Mouse (Mus musculus): Measurements from ENCODE around the gene Trim63.
"Not testable (repeated sequence)": the region's sequence is repeated elsewhere in the genome, so short reads cannot be mapped to it uniquely, and the experiment has no call there.

The Trim63 gene

DNA sequence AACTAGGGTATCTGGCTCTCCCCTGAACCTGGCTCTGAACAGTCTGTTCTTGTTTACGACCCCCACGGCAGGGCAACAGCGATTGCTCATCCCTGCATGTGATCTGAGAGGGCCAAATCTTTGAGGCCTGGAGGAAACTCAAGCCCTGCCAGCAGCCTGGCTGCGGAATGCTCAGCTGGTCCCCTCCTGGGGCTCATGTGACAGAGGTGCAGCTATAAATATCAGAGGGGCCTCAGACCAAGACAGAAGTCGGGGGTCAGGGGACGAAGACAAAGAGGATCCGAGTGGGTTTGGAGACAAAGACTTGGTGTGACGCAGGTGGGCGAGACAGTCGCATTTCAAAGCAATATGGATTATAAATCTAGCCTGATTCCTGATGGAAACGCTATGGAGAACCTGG, at the start of gene Trim63:
Trim63 (plus strand) TSS at position 245 of the 400 bp plus-strand sequence.
- no peak for DNase-seq

DNA sequence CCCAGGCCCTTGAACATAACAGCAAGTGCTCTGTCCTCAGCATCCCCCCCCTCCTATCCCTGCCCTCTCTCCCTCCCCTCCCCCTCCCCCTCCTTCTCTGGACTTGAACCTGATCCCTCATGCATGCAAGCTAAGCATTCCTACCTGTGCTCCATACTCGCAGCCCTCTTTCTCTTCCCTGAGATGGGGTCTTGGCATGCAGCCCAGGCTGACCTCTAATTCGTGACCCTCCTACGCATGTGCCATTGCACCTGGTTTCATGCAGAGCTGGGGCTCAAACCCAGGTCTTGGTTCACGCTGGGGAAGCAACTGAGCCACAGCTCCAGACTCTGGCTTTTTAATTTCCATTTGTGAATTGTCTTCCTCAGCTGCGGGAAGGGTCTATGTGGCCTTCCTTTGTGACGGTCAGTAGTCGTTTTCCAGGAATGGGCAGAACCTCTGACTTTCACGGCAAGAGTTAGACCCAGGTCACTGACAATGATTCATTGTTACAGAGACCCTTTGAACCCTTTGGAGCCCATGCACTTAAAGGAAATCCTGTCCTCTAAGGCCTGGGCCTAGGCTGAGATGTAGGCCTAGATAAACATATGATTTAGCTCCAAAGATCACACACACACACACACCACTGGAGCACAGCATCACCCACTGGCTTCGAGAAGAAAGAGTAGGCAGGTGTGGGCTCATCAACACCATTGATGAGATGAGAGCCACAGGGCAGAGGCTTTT, 48.9 kb upstream of the Trim63 start:
- DNase-seq: no peak

DNA sequence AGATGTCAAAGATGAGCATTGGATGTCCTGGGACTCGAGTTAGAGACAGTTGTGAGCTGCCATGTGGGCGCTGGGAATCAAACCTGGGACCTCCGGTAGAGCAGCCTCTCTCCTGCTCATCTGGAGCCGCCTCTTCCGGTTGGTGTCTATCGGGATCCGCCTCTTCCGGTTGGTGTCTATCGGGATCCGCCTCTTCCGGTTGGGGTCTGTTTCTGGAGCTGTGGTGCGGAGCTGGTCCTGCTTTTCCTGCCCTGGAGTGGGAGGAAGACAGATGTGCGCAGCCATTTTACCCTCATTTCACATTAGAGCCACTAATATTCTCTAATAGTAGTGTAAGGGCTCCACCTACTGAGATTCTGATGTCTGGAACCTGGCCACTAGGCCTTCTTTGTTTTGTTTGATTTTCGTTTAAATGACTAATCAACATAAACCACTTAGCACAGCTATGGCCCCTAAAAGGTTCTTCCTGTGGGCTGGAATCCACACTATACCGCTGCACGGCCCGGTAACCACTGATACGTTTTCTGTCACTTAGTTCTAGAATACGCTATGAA, 46.7 kb upstream of the Trim63 start:
- no peak for DNase-seq

DNA sequence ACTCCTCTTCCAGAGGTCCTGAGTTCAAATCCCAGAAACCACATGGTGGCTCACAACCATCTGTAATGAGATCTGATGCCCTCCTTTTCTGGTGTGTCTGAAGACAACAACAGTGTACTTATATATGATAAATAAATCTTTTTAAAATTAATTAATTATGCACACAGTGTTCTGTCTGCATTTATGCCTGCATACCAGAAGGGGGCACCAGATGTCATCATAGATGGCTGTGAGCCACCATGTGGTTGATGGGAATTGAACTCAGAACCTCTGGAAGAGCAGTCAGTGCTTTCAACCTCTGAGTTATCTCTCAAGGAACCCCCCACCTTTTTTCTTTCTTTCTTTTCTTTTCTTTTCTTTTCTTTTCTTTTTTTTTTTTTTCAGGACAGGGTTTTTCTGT, 45.3 kb upstream of the Trim63 start:
- not testable (repeated sequence) for DNase-seq

DNA sequence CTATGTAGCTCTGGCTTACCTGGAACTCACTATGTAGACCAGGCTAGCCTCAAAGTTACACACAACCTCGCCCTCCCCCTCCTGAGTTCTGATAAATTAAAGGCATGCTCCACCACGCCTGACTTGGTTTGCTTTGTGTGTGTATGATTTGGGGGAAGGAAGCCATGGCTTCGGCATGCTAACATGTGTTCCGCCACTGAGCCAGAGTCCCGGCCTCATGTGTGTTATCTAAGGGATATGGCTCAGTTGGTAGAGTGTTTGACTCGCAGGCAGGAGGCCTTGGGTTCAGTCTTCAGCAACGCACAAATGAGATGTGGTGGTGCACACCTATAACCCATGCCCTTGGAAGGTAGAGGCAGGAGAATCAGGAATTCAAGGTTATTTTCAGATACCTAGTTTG, 42.9 kb upstream of the Trim63 start:
- no peak for DNase-seq

DNA sequence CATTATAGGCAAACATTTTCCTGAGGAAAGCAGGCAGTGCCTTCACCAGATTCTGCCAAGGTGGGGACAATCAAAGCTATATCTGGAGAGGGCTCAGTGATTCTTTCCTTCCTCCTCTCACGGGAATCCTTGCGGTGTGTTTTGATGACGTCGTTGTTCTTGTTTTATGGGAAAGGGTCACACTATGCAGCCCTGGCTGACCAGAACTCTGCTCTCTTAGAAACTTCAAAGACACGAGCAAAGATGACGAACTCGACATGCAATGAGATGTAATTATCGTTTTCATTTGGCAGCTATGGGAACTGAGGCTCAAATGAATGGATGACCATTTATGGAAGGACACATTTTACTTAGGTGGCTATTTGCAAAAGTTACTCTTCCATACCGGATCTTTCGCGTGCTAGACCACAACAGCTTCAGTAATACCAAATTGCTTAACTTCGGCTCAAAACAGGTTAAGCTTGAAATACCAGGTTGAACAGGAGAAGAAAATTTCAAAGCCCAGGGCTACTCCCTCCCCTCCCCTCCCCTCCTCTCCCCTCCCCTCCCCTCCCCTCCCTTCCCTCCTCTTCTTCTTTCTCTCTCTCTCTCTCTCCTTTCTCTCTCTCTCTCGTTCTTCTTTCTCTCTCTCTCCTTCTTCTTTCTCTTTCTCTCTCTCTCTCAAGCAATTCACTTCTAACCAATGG, 42.0 kb upstream of the Trim63 start:
- no peak for DNase-seq

DNA sequence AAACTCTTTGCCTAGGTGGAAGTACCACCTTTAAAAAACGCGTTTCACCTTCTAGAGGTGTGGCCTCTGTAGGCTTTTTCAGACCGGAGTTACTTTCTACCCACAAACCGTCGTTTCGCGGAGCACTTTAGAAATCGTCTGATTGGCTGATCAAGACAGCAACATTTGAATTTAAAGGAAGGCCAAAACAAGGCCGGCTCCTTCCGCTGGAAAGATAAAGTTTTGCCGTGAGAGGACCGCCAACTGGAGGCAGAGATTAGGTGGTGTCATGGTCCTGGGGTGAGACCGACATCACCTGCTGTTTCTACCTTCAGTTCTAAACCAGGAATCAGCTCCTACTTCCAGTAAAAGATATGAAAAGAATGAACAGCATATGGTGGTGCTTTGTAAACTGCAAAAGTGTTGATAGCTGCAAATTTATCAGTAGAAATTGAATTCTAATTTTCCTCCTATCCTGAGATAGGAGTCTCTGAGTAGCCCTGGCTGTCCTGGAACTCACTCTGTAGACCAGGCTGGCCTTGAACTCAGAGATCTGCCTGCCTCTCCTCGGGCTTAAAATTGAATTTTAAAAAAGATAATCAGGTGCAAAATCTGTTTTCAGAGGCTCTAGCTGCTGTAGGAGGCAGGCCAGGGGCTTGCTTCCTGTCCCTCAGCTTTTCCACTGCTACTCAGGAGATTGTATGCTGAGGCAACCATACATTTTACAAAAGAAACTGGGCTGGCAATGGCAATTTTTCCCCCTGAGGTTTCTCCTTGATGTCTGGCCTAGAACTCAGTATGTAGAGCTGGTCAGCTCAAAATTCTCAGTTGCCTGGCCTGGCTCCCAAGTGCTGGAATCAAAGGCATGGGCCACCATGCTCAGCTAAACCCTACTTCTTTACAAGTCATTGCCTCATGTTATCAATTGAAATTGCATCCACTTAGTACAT, 41.2 kb upstream of the Trim63 start:
- peak; percentile 66 to 77 for DNase-seq

DNA sequence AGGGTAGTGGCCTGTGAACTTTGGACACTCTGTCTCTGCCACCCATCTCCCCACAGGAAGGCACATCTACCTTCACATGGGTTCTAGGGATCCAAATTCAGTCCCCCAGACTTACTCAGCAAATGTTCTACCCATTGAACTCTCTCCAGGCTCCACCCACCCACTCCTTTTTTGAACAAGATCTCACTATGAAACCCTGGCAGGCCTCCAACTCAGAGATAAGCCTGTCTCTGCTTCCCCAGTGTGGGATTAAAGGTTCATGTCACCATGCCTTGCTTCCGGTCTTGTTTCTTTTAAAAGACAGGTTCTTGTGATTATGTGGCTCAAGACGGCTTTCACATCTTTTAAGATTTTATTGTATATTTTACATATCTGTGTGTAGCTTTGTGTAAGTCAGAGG, 30.0 kb upstream of the Trim63 start:
- DNase-seq: no peak

DNA sequence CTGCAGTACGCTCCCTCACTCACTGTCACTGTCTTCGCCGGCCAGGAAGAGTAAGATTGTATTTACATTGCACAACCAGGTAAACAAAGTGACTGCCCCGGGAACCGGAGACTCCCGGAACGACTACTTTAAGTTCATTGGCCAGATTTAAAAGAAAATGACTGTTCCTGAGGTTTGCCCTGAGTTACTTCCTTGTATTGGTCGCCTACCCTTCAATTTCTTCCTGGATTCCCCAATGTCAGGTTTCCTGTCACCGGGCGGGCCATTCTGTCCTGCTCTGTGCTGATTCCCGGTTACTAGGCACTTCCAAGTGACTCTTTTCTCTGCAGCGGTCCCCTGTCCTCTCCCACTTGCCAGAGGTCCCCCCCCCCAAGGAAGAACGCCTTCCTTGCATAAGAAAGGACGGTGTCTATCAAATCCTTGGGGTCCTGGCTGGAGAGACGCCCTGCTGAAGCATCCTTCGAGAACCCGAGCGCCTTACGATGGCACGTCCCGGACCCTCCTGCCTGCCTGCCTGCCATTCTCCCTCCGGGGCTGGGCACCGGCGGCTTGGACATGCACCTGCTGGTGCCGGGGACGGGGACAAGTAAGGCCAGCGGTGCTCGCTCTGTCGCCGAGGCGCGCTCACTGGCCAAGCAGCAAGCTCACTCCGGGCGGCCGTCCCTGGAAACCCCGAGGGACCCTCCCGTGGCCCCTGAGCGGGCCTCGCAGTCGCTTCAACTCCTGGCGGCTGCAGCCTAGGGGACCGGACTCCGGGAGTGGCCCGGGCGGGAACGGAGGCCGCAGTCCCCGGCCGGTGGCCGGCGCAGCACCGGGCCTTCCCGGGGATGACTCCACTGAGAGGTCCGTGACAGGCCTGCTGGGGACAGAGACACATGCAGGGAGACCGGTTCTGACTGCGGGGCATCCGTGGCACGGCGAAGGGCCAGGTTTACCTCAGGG, 28.4 kb upstream of the Trim63 start:
- no peak for DNase-seq

DNA sequence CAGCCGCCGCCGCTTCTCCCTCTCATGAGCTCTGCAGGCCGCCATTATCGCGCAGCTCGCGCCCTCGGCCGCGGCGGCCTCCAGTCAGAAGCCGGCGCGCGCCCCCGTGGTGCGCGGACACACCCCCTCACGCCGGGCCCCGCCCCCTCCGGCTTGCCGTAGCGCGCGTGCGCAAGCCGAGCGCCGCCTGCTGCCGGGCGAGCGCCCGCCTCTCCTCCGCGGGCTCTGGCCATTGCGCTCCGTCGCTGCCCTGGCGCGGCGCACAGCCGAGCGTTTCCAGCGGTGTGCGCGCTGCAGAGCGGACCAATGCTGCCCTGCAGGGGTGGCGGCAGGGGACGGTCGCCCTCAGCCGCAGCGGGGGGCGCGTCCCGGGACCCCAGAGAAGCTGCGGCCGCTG, 27.8 kb upstream of the Trim63 start:
- DNase-seq: peak; percentile 96 to 98

DNA sequence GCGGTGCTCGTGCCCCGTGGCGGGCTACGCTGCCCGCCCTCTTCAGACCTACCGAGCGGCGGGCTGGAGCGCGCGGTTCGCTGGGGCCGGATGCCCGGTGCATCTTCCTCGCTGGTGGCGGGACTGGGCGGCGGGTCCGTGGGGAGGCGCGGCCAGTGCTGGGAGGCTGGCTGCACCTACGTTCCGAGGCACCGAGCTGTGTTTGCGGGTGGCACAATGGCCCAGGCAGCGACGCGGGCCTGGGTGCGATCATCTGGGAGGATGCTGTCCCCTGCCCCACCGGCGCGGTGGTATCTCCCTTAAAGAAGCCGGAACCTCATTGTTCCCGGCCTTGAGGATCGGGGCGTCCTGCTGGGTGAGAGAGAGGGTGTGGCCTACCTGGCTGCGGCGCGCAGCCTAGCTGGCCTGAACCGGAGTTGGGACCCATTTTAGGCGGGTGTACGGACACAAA, 27.3 kb upstream of the Trim63 start, which contains the start of gene Pdik1l:
Pdik1l (minus strand) TSS at position 321 of the 451 bp plus-strand sequence.
- DNase-seq: peak; percentile 85 to 87

DNA sequence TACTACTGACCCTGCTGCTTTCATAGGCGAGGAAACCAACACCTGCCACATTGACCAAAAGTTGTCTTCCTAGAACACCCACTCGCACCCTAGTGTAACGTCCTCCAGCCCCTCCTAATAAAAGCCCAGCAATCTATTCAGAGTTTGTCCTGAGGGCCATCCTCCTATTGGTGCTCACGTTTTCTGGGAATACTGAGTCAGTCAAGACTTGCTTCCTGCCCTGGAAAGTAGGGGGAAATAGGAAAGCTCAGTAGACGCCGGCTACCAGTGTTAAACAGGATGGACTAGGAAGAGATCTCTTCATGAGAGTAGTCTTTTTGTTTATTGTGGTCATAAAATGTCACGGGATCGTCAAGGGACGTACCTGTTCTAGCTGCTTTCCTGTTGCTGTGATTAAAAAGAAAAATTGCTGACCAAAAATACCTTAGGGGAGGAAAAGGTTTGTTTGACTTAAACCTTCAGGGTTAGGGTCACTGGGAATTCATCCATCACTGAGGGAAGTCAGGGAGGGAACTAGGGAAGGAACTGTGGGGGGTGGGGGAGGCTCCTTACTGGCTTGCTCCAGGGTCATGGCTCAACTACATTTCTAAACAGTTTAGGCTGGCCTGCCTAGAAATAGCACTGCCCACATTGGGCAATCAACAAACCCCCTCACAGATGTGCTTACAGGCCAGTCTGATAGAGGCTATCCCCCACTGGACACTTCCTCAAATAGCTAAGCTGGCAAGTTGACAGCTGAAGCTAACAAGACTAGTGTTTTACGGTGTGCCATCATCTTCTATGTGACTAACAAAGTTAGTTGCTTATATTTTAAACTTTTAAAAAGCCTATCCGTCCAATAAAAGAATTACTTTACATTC, 26.3 kb upstream of the Trim63 start:
- no peak for DNase-seq

DNA sequence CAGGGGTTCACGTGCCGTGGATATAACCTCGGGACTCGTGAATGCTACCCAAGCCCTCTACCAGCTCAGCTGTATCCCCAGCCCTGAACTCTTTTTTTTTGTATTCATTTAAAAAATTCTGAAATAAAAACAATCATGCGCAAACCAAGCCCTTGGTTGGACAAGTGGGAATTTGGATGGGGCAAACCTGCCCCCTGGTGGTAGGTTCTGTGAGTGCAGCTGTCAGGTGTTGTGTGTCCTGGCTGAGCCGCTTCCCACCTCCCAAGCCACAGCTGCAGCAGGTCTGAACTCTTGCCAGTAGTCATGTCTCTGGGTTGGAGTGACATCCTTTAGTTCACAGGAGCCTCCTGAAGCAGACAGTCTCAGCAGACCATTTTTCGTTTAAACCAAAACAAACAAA, 22.9 kb upstream of the Trim63 start:
- DNase-seq: peak; percentile 71 to 80

DNA sequence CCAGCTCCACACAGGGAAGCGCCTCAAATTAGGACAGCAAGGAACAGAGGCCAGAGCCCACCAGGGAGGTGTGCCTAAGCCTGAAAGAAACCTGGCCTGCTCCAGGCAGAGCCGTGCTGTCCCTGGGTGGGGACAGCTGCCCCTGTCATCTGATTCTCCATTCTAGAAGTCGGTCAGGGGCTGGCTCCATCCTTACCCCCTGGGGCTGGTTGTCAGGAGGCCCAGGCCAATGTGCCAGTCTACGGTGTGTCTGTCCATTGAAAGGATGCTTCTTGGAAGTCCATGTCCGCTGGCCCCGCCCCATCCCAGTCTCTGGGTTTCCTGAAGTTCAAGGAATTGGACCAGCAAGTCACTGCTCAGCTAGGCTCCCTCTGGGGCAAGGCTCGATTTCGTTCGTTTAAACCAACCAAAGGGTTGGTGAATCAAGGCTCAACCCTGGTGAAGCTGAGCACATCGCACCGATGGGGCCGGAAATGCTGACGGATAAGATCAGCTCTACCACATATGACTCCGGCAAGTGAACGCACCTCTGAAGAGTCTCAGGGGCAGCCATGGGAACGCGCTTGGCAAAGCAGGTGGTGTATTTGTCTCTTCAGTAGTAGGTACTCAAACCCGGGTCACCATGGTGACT, 21.7 kb upstream of the Trim63 start:
- no peak for DNase-seq

DNA sequence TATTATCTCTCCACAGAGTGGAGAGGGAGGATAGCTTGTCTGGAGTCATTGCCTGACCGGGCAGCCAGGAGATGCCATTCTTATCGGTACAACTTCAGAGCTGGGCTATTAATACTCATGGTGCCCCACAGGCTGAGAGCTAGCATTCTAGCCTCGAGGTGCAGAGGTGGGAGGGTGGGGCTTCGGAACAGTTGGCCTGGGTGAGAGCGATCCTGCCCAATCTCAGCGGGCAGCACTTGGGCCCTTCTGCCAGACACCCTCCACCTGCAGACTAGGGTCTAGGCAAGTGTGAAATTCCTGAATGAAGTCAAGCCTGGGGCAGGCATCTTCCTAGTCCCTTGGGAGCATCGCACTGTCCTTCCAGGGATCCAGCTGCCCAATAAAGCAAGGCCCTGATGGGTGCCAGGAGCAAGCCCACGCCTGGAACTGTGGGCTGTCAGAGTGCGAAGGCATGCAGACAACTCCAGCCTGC, 21.2 kb upstream of the Trim63 start:
- no peak for DNase-seq

DNA sequence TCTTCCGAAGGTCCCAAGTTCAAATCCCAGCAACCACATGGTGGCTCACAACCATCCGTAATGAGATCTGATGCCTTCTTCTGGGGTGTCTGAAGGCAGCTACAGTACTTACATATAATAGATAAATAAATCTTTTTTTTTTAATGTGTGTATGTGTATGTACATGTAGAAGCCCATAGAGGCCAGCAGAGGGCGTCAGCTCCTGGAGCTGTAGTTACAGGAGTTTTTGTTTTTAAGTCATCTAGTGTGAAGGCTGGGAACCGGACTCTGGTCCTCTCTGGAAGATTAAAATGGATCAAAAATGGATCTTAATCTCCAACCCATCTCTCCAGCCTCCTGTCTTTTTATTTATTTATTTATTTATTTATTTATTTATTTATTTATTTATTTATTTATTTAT, 18.8 kb upstream of the Trim63 start:
- not testable (repeated sequence) for DNase-seq

DNA sequence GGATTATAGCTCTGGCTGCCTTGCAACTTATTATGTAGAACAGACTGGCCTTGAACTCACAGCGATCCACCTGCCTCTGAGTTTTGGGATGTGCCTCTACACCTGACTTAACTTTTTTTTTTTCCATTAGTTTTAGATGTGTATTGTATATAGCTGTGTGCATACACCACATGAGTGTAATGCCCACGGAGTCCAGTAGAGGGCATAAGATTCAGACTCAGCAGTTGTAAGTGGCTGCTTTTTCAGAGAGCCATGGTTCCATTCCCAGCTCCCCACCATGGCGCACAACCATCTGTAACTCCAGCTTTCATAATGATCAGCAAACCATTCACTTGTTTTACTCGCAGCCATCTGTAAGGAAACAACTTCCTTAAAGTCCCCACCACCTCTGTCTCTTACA, 18.4 kb upstream of the Trim63 start:
- no peak for DNase-seq

DNA sequence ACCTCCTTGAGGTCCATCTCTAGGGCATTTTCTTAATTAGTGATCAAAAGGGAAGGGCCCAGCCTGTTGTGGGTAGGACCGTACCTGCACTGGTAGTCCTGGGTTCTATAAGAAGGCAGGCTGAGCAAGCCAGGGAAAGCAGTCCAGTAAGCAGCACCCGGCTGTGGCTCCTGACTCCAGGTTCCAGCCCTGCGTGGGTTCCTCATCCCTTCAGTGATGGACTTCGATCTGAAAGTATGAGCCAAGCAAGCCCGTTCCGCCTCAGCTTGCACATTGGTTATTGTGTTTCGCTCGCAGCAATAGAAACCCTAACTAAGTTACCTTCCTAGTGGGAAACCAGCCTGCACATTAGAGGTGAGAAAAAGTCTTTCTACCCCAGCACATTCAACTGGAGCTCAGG, 17.6 kb upstream of the Trim63 start:
- DNase-seq: no peak

DNA sequence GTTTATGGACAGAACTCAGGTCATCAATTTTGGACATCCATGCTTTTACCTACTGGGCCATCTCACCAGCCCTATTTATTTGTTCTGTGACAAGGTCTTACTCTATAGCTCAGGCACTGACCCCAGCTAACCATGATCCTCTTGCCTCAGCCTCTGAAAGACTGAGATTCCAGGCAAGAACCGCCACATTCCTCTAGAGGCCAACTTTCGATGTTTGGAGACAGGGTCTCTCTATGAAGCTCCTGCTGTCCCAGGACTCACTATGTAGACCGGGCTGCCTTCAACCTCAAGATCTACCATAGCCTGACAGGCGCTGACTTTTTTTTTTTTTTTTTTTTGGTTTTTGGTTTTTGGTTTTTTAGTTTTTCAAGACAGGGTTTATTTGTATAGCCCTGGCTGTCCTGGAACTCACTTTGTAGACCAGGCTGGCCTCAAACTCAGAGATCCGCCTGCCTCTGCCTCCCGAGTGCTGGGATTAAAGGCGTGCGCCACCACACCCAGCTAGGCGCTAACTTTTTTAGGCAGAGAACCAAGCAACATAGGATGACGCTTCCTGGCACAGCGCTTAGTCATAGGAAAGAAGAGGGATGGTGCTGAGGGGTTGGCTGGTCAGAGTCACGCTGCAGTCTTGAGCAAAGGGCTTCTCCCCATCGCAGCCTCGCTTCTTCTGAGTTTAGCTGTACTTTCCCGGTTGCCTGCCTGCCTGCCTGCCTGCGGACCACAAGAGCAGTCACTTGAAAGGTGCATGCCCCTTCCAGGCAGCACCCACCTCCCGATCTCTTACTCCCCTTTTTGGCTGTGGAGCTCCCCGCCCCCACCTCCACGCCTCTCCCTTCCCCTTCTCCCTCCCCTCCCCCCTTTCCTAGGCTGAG, 16.1 kb upstream of the Trim63 start:
- no peak for DNase-seq
